Mouse (Mus musculus) cerebellum, adult 2 months (tissue): ENCODE measurements around the gene Slc39a10.

ENCODE experiments used
- CTCF ChIP-seq: fragments of 200-500 bp; IDR thresholded peaks from 2 replicates; pipeline ENCODE4 v1.5.1; 2011; ENCODE audit warnings: low read depth, mild to moderate bottlenecking, control low read depth, low read length, moderate library complexity, borderline replicate concordance; ENCODE audit not compliant: insufficient read depth
- POLR2A ChIP-seq: fragments of 200-500 bp; IDR thresholded peaks from 2 replicates; pipeline ENCODE4 v1.6.1; 2011; ENCODE audit warnings: low read length, control low read depth, borderline replicate concordance; ENCODE audit not compliant: insufficient read depth

DNA sequence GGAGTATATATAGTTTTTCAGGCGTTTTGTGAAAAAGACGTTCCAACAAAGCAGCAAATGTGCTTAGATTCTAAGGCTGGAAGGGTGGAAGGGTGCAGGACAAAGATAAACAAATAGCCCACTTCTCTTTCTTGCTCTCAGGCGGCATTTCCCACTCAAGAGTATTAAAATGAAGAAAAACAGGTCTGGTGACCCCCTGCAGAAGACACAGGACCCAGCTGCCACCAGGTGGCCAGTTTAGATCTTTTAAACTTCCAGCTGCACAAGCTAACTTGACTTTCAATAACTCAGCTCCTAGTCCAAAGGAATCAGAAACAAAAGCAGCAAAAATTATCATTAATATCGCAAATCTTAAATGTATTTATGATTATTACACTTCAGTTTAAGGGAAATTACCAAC, 36.2 kb downstream of the Slc39a10 start:
- no peak for TF ChIP-seq CTCF
- no peak for TF ChIP-seq POLR2A
